Mouse (Mus musculus) heart, embryonic 12.5 days (tissue): ENCODE measurements around the gene Uvrag. TPM values are rescaled to one million over a fixed set of nuclear protein-coding genes. Genes with fewer than 3 reads are reported as not detected.

ENCODE experiments used
- ATAC-seq: fragments of 200-750 bp; cut with Nextera tagmentation; 2 replicates; pipeline ENCODE4 v1.8.0; 2017; ENCODE audit warnings: moderate TSS enrichment, moderate library complexity; ENCODE audit not compliant: insufficient number of reproducible peaks, low FRiP score
- H3K27ac ChIP-seq: fragments of 300-500 bp; sonication (generic); 2 replicates; pipeline ENCODE4 v1.5.1; 2016; ENCODE audit warnings: mild to moderate bottlenecking, moderate library complexity; ENCODE audit not compliant: poor library complexity, severe bottlenecking
- H3K27me3 ChIP-seq: fragments of 300-500 bp; sonication (generic); replicated peaks from 2 replicates; pipeline ENCODE4 v1.6.1; 2016; ENCODE audit warnings: mild to moderate bottlenecking, moderate library complexity
- H3K36me3 ChIP-seq: fragments of 300-500 bp; sonication (generic); 2 replicates; pipeline ENCODE4 v1.6.1; 2016; ENCODE audit warnings: mild to moderate bottlenecking, moderate library complexity
- H3K4me1 ChIP-seq: fragments of 300-500 bp; sonication (generic); replicated peaks from 2 replicates; pipeline ENCODE4 v1.6.1; 2016; ENCODE audit warnings: mild to moderate bottlenecking
- H3K4me2 ChIP-seq: fragments of 300-500 bp; sonication (generic); 2 replicates; pipeline ENCODE4 v1.6.1; 2016; ENCODE audit warnings: mild to moderate bottlenecking, moderate library complexity
- H3K4me3 ChIP-seq: fragments of 300-500 bp; sonication (generic); 2 replicates; pipeline ENCODE4 v1.5.1; 2016; ENCODE audit warnings: mild to moderate bottlenecking
- H3K9ac ChIP-seq: fragments of 300-500 bp; sonication (generic); 2 replicates; pipeline ENCODE4 v1.6.1; 2016; ENCODE audit warnings: mild to moderate bottlenecking, moderate library complexity
- H3K9me3 ChIP-seq: fragments of 300-500 bp; sonication (generic); replicated peaks from 2 replicates; pipeline ENCODE4 v1.6.1; 2016; ENCODE audit warnings: mild to moderate bottlenecking, moderate library complexity
- WGBS: fragments of 180-500 bp; shearing (Covaris S2); methylation state at CpG from one replicate; pipeline ENCODE4 v1.1.7; 2016; 5-methylcytosine and 5-hydroxymethylcytosine counted together
- polyA plus RNA-seq: library from polyadenylated mRNA; unstranded; fragments of >200 nt; fragmentation: Nextera tagmentation; extraction: Ambion mirVana; gene quantifications from 2 replicates; pipeline ENCODE4 v1.2.1, GENCODE M21; 2016

Uvrag gene
- polyA plus RNA-seq, 1 experiment from 2014 or later = 19.6 TPM

GRCm38 (mm10) chr7:99153686-99154202 lies 12.8 kb upstream of the Uvrag start:
- Histone ChIP-seq H3K27me3 (0 out of 2 replicates have a peak, but pooled peaks cover 4% of the 10 kb centered on the region), H3K9me3 (no peaks in the 10 kb centered on the region), H3K4me1 (peaks cover 35% of the 10 kb centered on the region), H3K27ac (no peak overlapping the region), H3K4me2 (no peak overlapping the region), H3K4me3 (no peak overlapping the region), H3K36me3 (no peaks in the 10 kb centered on the region), H3K9ac (no peak overlapping the region)
- 88% methylated on average over 11 of the region's 11 CpGs for WGBS
- no peak for ATAC-seq

GRCm38 (mm10) chr7:99152756-99153155 lies 11.8 kb upstream of the Uvrag start:
- H3K9me3 ChIP-seq = no peaks in the 10 kb centered on the region
- 0 out of 2 replicates have a peak, but pooled peaks cover 4% of the 10 kb centered on the region for H3K27me3 ChIP-seq
- 46% methylated on average over 8 of the region's 8 CpGs for WGBS
- no peak overlapping the region for H3K4me3 ChIP-seq
- H3K9ac ChIP-seq = no peak overlapping the region
- H3K4me1 ChIP-seq = peaks cover 32% of the 10 kb centered on the region
- no peaks in the 10 kb centered on the region for H3K36me3 ChIP-seq
- H3K27ac ChIP-seq = no peak overlapping the region
- H3K4me2 ChIP-seq = no peak overlapping the region
- no peak for ATAC-seq

- H3K27ac ChIP-seq = no peak overlapping the region
- peak; percentile 69 for ATAC-seq
- WGBS = 5% methylated on average over 7 of the region's 7 CpGs
Observed at GRCm38 (mm10) chr7:99151342-99151741, 10.4 kb upstream of the Uvrag start.

DNA sequence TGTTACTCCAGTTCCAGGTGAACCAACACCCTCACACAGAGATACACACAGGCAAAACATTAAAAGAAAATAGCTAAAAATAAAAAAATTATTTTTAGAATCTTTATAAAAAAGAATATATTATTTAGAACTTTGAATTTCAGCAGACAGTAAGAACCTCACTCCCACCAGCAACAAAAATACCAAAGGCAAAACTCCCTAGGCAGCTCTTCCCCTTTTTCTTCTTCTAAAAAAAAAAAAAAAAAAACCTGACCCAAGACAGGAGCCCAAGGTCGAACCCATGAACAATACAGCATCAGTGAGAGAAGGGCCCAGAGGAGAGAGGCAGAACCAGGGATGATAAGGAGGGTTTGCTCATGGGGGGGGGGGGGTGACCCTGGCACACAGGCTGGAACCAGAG lies 8.1 kb upstream of the Uvrag start:
- no peak overlapping the region for H3K27ac ChIP-seq
- no peak overlapping the region for H3K9ac ChIP-seq
- H3K27me3 ChIP-seq = no peaks in the 10 kb centered on the region
- H3K9me3 ChIP-seq = no peaks in the 10 kb centered on the region
- no peak overlapping the region for H3K4me2 ChIP-seq
- WGBS = 33% methylated on average over 1 of the region's 1 CpGs
- no peaks in the 10 kb centered on the region for H3K36me3 ChIP-seq
- peaks cover 29% of the 10 kb centered on the region for H3K4me1 ChIP-seq
- ATAC-seq = no peak
- H3K4me3 ChIP-seq = no peak overlapping the region

More at GRCm38 (mm10) chr7:99151342-99151741, 10.4 kb upstream of the Uvrag start:
- Histone ChIP-seq H3K9me3 (no peaks in the 10 kb centered on the region), H3K36me3 (no peaks in the 10 kb centered on the region), H3K4me1 (peaks cover 31% of the 10 kb centered on the region), H3K9ac (no peak overlapping the region), H3K4me3 (no peak overlapping the region), H3K4me2 (no peak overlapping the region), H3K27me3 (no peaks in the 10 kb centered on the region)

GRCm38 (mm10) chr7:99147494-99147893 lies 6.6 kb upstream of the Uvrag start:
- H3K27ac ChIP-seq = no peak overlapping the region
- H3K4me1 ChIP-seq = peaks cover 24% of the 10 kb centered on the region
- H3K4me2 ChIP-seq = no peak overlapping the region
- no peak overlapping the region for H3K4me3 ChIP-seq
- 78% methylated on average over 7 of the region's 7 CpGs for WGBS
- ATAC-seq = no peak
- no peaks in the 10 kb centered on the region for H3K9me3 ChIP-seq
- H3K27me3 ChIP-seq = no peaks in the 10 kb centered on the region
- no peaks in the 10 kb centered on the region for H3K36me3 ChIP-seq
- no peak overlapping the region for H3K9ac ChIP-seq

GRCm38 (mm10) chr7:99146906-99147305 lies 6.0 kb upstream of the Uvrag start:
- H3K36me3 ChIP-seq = no peaks in the 10 kb centered on the region
- peaks cover 21% of the 10 kb centered on the region for H3K4me1 ChIP-seq
- no peaks in the 10 kb centered on the region for H3K9me3 ChIP-seq
- H3K9ac ChIP-seq = no peak overlapping the region
- ATAC-seq = no peak
- no peak overlapping the region for H3K4me2 ChIP-seq
- H3K27ac ChIP-seq = no peak overlapping the region
- H3K4me3 ChIP-seq = no peak overlapping the region
- no peaks in the 10 kb centered on the region for H3K27me3 ChIP-seq
- 63% methylated on average over 7 of the region's 7 CpGs for WGBS

DNA sequence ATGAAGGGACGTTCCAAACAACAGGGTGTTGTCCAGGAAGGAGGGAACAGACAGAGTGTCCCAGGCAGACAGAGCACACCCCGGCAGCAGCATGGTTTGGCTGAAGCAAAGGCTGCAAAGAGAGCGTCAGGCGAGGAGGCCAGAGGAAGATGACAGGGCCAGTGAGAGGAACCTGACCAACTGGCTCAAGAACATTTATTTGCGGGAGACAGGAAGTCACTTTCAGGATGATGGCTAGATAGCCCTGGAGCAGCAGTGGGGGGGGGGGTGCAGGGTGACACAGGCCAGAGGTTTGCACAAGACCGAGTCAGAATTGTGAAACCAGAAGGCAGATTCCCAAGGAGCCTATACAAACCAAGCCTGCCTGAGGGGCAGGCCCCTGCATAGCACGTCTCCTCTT lies 5.1 kb upstream of the Uvrag start:
- Histone ChIP-seq H3K4me3 (no peak overlapping the region), H3K27ac (no peak overlapping the region), H3K9me3 (no peaks in the 10 kb centered on the region), H3K4me1 (peaks cover 25% of the 10 kb centered on the region), H3K27me3 (no peaks in the 10 kb centered on the region), H3K9ac (no peak overlapping the region), H3K36me3 (no peaks in the 10 kb centered on the region), H3K4me2 (no peak overlapping the region)
- 33% methylated on average over 7 of the region's 7 CpGs for WGBS
- ATAC-seq = no peak

DNA sequence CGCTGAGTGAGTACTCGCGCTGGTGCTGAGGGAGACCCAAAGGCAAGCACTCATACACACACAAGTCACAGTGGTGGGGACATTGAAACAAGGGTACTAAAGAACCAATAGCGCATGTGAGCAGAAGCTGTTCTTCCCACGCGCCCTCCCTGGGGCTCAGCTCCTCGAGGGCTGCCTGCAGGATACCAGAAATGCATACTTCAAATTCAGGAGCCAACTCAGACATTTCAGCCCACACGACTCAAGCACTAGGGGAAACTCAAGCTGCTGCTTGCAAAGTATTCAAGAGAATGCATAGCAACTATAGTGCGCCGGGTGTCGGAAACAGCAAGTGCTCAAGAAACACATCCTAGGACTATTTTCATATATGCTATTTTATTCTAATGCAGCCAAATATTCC lies 3.7 kb upstream of the Uvrag start:
- Histone ChIP-seq H3K4me2 (no peak overlapping the region), H3K9ac (no peak overlapping the region), H3K27ac (no peak overlapping the region), H3K27me3 (no peaks in the 10 kb centered on the region), H3K4me3 (no peak overlapping the region), H3K36me3 (no peaks in the 10 kb centered on the region), H3K4me1 (peaks cover 28% of the 10 kb centered on the region), H3K9me3 (no peaks in the 10 kb centered on the region)
- ATAC-seq = no peak
- 59% methylated on average over 11 of the region's 11 CpGs for WGBS

- no peak overlapping the region for H3K27ac ChIP-seq
- WGBS = 73% methylated on average over 3 of the region's 3 CpGs
- H3K4me1 ChIP-seq = peaks cover 34% of the 10 kb centered on the region
- H3K27me3 ChIP-seq = no peaks in the 10 kb centered on the region
- H3K4me3 ChIP-seq = no peak overlapping the region
- ATAC-seq = no peak
- no peak overlapping the region for H3K4me2 ChIP-seq
- no peak overlapping the region for H3K9ac ChIP-seq
- H3K36me3 ChIP-seq = no peaks in the 10 kb centered on the region
- no peaks in the 10 kb centered on the region for H3K9me3 ChIP-seq
Observed at GRCm38 (mm10) chr7:99143244-99143643, 2.3 kb upstream of the Uvrag start.

- Histone ChIP-seq H3K4me1 (peaks cover 30% of the 10 kb centered on the region), H3K9me3 (no peaks in the 10 kb centered on the region), H3K27me3 (no peaks in the 10 kb centered on the region), H3K27ac (no peak overlapping the region), H3K36me3 (no peaks in the 10 kb centered on the region), H3K4me2 (peak overlapping the region; percentile 79), H3K9ac (peak overlapping the region; percentile 37; the same call in 1 of the 2 replicates), H3K4me3 (peak overlapping the region; percentile 97)
- WGBS = 34% methylated on average over 12 of the region's 12 CpGs
- no peak for ATAC-seq
Observed at GRCm38 (mm10) chr7:99141919-99142606, 1.1 kb upstream of the Uvrag start.

DNA sequence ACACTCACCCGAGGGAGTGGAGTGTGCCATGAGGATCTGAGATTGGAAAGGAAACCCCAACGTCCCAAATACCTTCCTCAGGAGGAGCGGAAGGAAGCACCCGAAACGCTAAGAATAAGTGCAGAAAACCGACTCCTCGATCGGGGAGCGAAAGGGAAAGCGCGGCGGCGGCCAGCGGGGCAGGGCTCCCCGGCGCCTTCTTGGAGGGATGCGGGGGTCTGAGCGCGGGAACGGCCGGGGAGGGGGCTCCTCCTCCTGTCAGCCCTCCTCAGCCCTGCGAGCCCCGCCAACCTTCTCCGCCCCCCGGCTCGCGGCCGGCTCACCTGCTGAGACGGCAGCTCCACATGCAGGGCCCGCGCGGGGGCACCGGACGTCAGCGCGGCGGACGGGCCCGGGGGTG lies 430 bp downstream of the Uvrag start:
- Histone ChIP-seq H3K9me3 (peaks cover 2% of the 10 kb centered on the region; the same call in 1 of the 2 replicates), H3K27ac (peak overlapping the region; percentile 87), H3K36me3 (no peaks in the 10 kb centered on the region), H3K4me2 (peak overlapping the region; percentile 79), H3K4me1 (peaks cover 19% of the 10 kb centered on the region), H3K27me3 (no peaks in the 10 kb centered on the region), H3K4me3 (peak overlapping the region; percentile 97), H3K9ac (peak overlapping the region; percentile 97)
- WGBS = 1% methylated on average over 36 of the region's 39 CpGs
- ATAC-seq = peak; percentile 10
